Mouse (Mus musculus): Measurements from ENCODE around the gene Sp2. TPM values are rescaled to one million over a fixed set of nuclear protein-coding genes. Genes with fewer than 3 reads are reported as not detected.

Gene Sp2
- polyA plus RNA-seq, 1 experiment from 2014 or later = 18.0 TPM

Other genes starting within 250 kb of the Sp2 start
- 14.3 and 14.7 TPM in 2 replicates for gene Snx11, start 205.4 kb downstream of the Sp2 start, polyA plus RNA-seq (2016; fragmentation: Nextera tagmentation; extraction: Ambion mirVana)
- 57.9 and 61.0 TPM in 2 replicates for gene Cbx1, start 193.8 kb downstream of the Sp2 start, polyA plus RNA-seq (2016; fragmentation: Nextera tagmentation; extraction: Ambion mirVana)
- 85.8 and 89.7 TPM in 2 replicates for gene Nfe2l1, start 153.0 kb downstream of the Sp2 start, polyA plus RNA-seq (2016; fragmentation: Nextera tagmentation; extraction: Ambion mirVana)
- gene Copz2, start 133.1 kb downstream of the Sp2 start, polyA plus RNA-seq (2016; fragmentation: Nextera tagmentation; extraction: Ambion mirVana) = 105 TPM in 2 replicates
- gene Cdk5rap3, start 66.5 kb downstream of the Sp2 start, polyA plus RNA-seq (2016; fragmentation: Nextera tagmentation; extraction: Ambion mirVana) = 52.3 and 58.0 TPM in 2 replicates
- 0.46 and 0.51 TPM in 2 replicates for gene Prr15l, start 54.9 kb downstream of the Sp2 start, polyA plus RNA-seq (2016; fragmentation: Nextera tagmentation; extraction: Ambion mirVana)
- 37.7 and 40.5 TPM in 2 replicates for gene Pnpo, start 39.0 kb downstream of the Sp2 start, polyA plus RNA-seq (2016; fragmentation: Nextera tagmentation; extraction: Ambion mirVana)
- 0.22 and 0.45 TPM in 2 replicates for gene Sp6, start 30.4 kb upstream of the Sp2 start, polyA plus RNA-seq (2016; fragmentation: Nextera tagmentation; extraction: Ambion mirVana)
- gene Scrn2, start 47.0 kb upstream of the Sp2 start, polyA plus RNA-seq (2016; fragmentation: Nextera tagmentation; extraction: Ambion mirVana) = 17.0 and 18.3 TPM in 2 replicates
- 0.28 and 0.66 TPM in 2 replicates for gene Lrrc46, start 58.4 kb upstream of the Sp2 start, polyA plus RNA-seq (2016; fragmentation: Nextera tagmentation; extraction: Ambion mirVana)
- gene Mrpl10, start 58.6 kb upstream of the Sp2 start, polyA plus RNA-seq (2016; fragmentation: Nextera tagmentation; extraction: Ambion mirVana) = 71.3 and 74.7 TPM in 2 replicates
- gene Osbpl7, start 67.7 kb upstream of the Sp2 start, polyA plus RNA-seq (2016; fragmentation: Nextera tagmentation; extraction: Ambion mirVana) = 4.8 and 5.5 TPM in 2 replicates
- not detected in 2 replicates for gene Tbx21, start 132.4 kb upstream of the Sp2 start, polyA plus RNA-seq (2016; fragmentation: Nextera tagmentation; extraction: Ambion mirVana)
- gene Tbkbp1, start 168.5 kb upstream of the Sp2 start, polyA plus RNA-seq (2016; fragmentation: Nextera tagmentation; extraction: Ambion mirVana) = 10.6 and 12.6 TPM in 2 replicates
- 41.7 and 45.4 TPM in 2 replicates for gene Kpnb1, start 204.9 kb upstream of the Sp2 start, polyA plus RNA-seq (2016; fragmentation: Nextera tagmentation; extraction: Ambion mirVana)

Data from heart, embryonic 12.5 days (tissue).